ENCODE assay signal across 20 mouse cellular contexts in genomic region chr2:90428988-90429717, GRCm38 (mm10). TPM values are rescaled to one million over a fixed set of nuclear protein-coding genes. Genes with fewer than 3 reads are reported as not detected.
"Had no signal": no experiment of that assay in that cellular context is flagged by ENCODE, and none has a peak within 500 bp of the region (broad histone marks: within the 10 kb centered on the region; RNA-seq: fewer than 3 reads in every experiment).

No protein-coding gene starts in this region.

RNA-seq across cellular contexts. Expression of gene Olfr1274-ps, which starts 30.7 kb away (rescaled TPM):
- total RNA-seq: layer of hippocampus, adult 18-20 months; layer of hippocampus, postnatal 14 days; left cerebral cortex, adult 8-10 months; left cerebral cortex, postnatal 14 days; left cerebral cortex, postnatal 4 days; monocyte, adult 5-6 weeks had no signal
- polyA plus RNA-seq: intestine, embryonic 16.5 days; kidney, embryonic 16.5 days; limb, embryonic 12.5 days; limb, embryonic 15.5 days; liver, embryonic 11.5 days; liver, embryonic 14.5 days; liver, postnatal 0 days; lung, embryonic 15.5 days; midbrain, embryonic 10.5 days; myocyte; small intestine, adult 2 months; spleen, adult 2 months; stomach, postnatal 0 days; thymus, adult 2 months had no signal
